Mouse (Mus musculus) kidney, embryonic 14.5 days (tissue): ENCODE results near the gene Phf8. TPM values are rescaled to one million over a fixed set of nuclear protein-coding genes. Genes with fewer than 3 reads are reported as not detected.

Experiments used
- ATAC-seq: fragments of 200-750 bp; cut with Nextera tagmentation; 2 replicates; pipeline ENCODE4 v1.8.0; 2017; ENCODE audit warnings: moderate number of reproducible peaks, mild to moderate bottlenecking, moderate TSS enrichment, moderate library complexity; ENCODE audit not compliant: low FRiP score, low TSS enrichment
- H3K27ac ChIP-seq: fragments of 300-500 bp; sonication (generic); 2 replicates; pipeline ENCODE4 v1.5.1; 2014; ENCODE audit warnings: low read depth, mild to moderate bottlenecking, low read length, moderate library complexity, mixed read lengths
- H3K27me3 ChIP-seq: fragments of 300-500 bp; sonication (generic); 2 replicates; pipeline ENCODE4 v1.6.1; 2014; ENCODE audit warnings: mild to moderate bottlenecking, low read length; ENCODE audit not compliant: control insufficient read depth, insufficient read depth
- H3K36me3 ChIP-seq: fragments of 300-500 bp; sonication (generic); 2 replicates; pipeline ENCODE4 v1.6.1; 2014; ENCODE audit warnings: low read length, mixed read lengths; ENCODE audit not compliant: control insufficient read depth, insufficient read depth
- H3K4me1 ChIP-seq: fragments of 300-500 bp; sonication (generic); 2 replicates; pipeline ENCODE4 v1.6.1; 2014; ENCODE audit warnings: low read length, mixed read lengths; ENCODE audit not compliant: control insufficient read depth, insufficient read depth
- H3K4me2 ChIP-seq: fragments of 300-500 bp; sonication (generic); replicated peaks from 2 replicates; pipeline ENCODE4 v1.6.1; 2014; ENCODE audit warnings: low read depth, mild to moderate bottlenecking, low read length
- H3K4me3 ChIP-seq: fragments of 300-500 bp; sonication (generic); 2 replicates; pipeline ENCODE4 v1.5.1; 2014; ENCODE audit warnings: mild to moderate bottlenecking, low read length
- H3K9ac ChIP-seq: fragments of 300-500 bp; sonication (generic); 2 replicates; pipeline ENCODE4 v1.6.1; 2014; ENCODE audit warnings: low read depth, mild to moderate bottlenecking, low read length, moderate library complexity
- H3K9me3 ChIP-seq: fragments of 300-500 bp; sonication (generic); 2 replicates; pipeline ENCODE4 v1.6.1; 2016; ENCODE audit warnings: low read length; ENCODE audit not compliant: control insufficient read depth
- WGBS: fragments of 180-500 bp; shearing (Covaris S2); extraction: QIAGEN DNeasy Blood & Tissue Kit; methylation state at CpG from one replicate; pipeline ENCODE4 v1.1.7; 2014; 5-methylcytosine and 5-hydroxymethylcytosine counted together
- polyA plus RNA-seq: library from polyadenylated mRNA; unstranded; fragments of >200 nt; fragmentation: Nextera tagmentation; extraction: Ambion mirVana; gene quantifications from 2 replicates; pipeline ENCODE4 v1.2.1, GENCODE M21; 2014

Phf8 gene
- polyA plus RNA-seq, 1 experiment from 2014 or later, result 20.7 TPM

DNA sequence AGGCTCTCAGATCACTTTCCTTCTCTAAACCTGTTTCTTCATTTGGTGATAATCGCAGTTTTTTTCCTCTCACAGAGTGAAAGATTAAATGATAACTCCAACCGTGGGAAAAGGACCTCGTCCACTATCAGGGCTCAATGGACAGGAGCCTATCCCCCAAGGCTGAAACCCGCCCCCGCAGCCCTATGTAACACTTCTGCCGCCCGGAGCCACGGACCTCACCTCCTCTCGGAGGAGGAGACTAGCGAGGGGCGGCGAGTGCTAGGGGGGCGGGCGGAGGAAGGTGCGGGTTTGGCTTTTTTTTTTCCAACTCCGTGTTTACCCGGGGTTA lies 380 bp upstream of the Phf8 start:
- H3K4me3 ChIP-seq, result peak overlapping the region; percentile 57
- 29% methylated on average over 17 of the region's 17 CpGs for WGBS
- peak overlapping the region; percentile 44 for H3K9ac ChIP-seq
- H3K36me3 ChIP-seq, result no peaks in the 10 kb centered on the region
- no peaks in the 10 kb centered on the region for H3K4me1 ChIP-seq
- no peaks in the 10 kb centered on the region for H3K9me3 ChIP-seq
- ATAC-seq, result no peak; the same call in 1 of the 2 replicates
- no peaks in the 10 kb centered on the region for H3K27me3 ChIP-seq
- H3K27ac ChIP-seq, result peak overlapping the region; percentile 97
- peak overlapping the region; percentile 34 for H3K4me2 ChIP-seq

DNA sequence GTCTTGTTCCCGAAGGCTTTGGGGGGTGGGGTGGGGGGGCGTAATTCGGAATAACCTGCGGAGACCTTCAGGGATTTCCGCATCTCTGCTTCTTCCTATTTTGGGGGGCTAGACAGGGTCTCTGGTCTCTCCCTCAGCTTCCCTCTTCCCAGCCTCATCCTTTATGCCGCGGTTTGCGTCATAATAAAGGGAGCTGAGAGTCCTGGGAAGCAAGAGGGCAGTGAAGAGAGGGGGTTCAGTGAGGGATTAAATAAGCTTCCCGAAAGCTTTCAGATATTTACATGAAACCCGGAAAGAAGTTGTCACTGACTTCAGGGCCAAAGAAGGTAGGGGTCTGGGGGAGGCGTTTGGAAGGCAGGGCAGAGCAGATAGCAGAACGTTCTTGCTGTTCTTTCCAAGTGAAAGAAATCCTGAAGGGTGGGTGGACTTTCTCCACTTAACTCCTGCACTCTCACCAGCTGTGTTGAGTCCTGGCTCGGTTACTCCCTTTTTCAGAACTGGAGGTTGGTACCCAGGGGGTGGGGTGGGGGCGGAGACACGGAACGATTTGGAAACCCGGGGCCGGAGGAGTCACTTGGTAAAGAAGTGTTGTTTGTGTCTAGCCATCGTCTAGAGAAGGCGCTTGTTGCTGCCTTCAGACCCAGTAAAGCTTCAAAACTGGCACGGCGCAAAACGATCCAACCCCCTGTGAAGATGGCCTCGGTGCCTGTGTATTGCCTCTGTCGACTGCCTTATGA lies 1.5 kb downstream of the Phf8 start:
- Histone ChIP-seq H3K9ac (peak overlapping the region; percentile 72; the same call in 1 of the 2 replicates), H3K4me1 (no peaks in the 10 kb centered on the region), H3K36me3 (no peaks in the 10 kb centered on the region), H3K27ac (no peak overlapping the region), H3K4me3 (peak overlapping the region; percentile 57), H3K9me3 (no peaks in the 10 kb centered on the region), H3K4me2 (peak overlapping the region; percentile 55), H3K27me3 (no peaks in the 10 kb centered on the region)
- no peak for ATAC-seq
- WGBS, result 34% methylated on average over 25 of the region's 25 CpGs

DNA sequence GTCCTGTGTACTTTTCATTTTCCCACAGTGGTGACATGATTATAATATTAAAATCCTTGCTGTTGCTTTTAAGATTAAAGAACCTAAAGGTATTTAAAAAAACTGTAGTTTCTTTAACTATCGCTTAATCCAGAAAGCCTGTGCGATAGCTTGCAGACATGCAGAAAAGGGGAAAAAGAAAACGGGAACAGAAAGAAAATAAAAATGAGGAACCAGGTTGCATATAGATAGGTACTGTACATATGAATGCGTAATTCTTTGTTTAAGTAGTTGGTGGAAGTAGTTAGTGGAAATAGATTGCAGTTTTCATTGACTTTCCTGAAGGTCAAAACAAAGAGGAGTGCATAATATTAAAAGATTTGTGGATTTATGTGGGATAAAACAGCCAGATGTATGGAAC lies 32.9 kb downstream of the Phf8 start:
- no peak overlapping the region for H3K9ac ChIP-seq
- H3K4me2 ChIP-seq, result no peak overlapping the region
- H3K27ac ChIP-seq, result no peak overlapping the region
- H3K36me3 ChIP-seq, result peaks cover 7% of the 10 kb centered on the region; the same call in 1 of the 2 replicates
- no peak overlapping the region for H3K4me3 ChIP-seq
- no peaks in the 10 kb centered on the region for H3K27me3 ChIP-seq
- H3K4me1 ChIP-seq, result no peaks in the 10 kb centered on the region
- WGBS, result 94% methylated on average over 4 of the region's 4 CpGs
- no peak for ATAC-seq
- no peaks in the 10 kb centered on the region for H3K9me3 ChIP-seq

DNA sequence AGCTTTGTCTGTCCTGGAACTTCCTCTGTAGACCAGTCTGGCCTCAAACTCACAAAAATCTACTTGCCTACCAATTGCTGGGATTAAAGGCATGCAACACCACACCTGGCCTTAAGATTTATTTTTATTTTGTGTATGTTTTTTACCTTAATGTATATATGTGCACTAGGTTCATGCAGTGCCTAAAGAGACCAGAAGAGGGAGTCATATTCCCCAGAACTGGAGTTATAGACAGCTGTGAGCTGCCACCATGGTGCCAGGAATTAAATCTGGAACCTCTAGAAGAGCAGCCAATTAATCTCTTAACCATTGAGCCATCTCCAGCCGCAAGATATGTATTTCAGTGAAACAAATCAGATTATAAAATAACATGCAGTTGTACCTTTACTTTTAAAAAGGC lies 54.7 kb downstream of the Phf8 start:
- ATAC-seq, result no peak
- H3K9ac ChIP-seq, result no peak overlapping the region
- WGBS, result 97% methylated on average over 1 of the region's 1 CpGs
- H3K9me3 ChIP-seq, result no peaks in the 10 kb centered on the region
- peaks cover 4% of the 10 kb centered on the region; the same call in 1 of the 2 replicates for H3K36me3 ChIP-seq
- no peak overlapping the region for H3K4me3 ChIP-seq
- no peaks in the 10 kb centered on the region for H3K4me1 ChIP-seq
- H3K4me2 ChIP-seq, result no peak overlapping the region
- H3K27me3 ChIP-seq, result no peaks in the 10 kb centered on the region
- no peak overlapping the region for H3K27ac ChIP-seq

DNA sequence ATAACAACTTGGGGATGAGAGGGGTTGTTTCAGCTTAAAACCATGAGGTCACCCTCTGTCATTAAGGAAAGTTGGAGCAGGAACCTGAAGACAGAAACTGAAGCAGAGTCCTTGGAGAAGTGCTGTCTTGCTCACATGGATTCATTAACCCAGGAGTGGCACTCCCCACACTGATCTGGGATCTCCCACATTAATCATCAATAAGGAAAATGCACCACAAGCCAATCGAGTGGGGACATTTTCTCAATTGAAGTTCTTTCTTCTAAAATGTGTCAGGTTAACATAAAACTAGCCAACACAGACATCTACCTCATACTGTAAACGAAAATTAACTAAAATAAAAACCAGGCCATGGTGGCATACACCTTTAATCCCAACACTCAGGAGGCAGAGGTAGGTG lies 122.9 kb downstream of the Phf8 start:
- Histone ChIP-seq H3K4me1 (no peaks in the 10 kb centered on the region), H3K27ac (no peak overlapping the region), H3K36me3 (no peaks in the 10 kb centered on the region), H3K27me3 (no peaks in the 10 kb centered on the region; the same call in 1 of the 2 replicates), H3K4me2 (no peak overlapping the region), H3K9me3 (no peaks in the 10 kb centered on the region), H3K4me3 (no peak overlapping the region), H3K9ac (no peak overlapping the region)
- WGBS, result 67% methylated on average over 2 of the region's 2 CpGs
- no peak for ATAC-seq

DNA sequence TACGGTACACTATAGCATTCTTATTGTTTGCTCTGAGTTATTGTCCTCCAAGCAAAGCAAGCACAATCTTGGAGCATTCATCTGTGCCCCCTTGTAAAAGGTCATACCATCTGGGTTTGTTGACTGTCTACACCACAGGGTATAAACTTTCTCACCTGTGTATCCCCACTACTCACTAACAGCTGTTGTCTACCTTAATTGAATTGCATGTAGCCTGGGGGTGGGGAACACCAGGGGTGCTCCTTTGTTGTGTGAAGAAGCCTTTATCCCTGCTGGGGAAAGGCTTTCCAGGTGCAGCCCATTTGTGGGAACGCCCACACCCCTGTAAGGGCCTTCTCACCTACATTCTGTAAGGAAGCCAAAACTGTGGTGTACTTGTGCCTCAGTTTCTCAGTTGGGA lies 133.3 kb downstream of the Phf8 start:
- ATAC-seq, result no peak
- Histone ChIP-seq H3K9ac (no peak overlapping the region), H3K4me2 (no peak overlapping the region), H3K4me3 (no peak overlapping the region), H3K27me3 (no peaks in the 10 kb centered on the region), H3K4me1 (no peaks in the 10 kb centered on the region), H3K27ac (no peak overlapping the region), H3K9me3 (no peaks in the 10 kb centered on the region), H3K36me3 (no peaks in the 10 kb centered on the region)
- 73% methylated on average over 2 of the region's 2 CpGs for WGBS

DNA sequence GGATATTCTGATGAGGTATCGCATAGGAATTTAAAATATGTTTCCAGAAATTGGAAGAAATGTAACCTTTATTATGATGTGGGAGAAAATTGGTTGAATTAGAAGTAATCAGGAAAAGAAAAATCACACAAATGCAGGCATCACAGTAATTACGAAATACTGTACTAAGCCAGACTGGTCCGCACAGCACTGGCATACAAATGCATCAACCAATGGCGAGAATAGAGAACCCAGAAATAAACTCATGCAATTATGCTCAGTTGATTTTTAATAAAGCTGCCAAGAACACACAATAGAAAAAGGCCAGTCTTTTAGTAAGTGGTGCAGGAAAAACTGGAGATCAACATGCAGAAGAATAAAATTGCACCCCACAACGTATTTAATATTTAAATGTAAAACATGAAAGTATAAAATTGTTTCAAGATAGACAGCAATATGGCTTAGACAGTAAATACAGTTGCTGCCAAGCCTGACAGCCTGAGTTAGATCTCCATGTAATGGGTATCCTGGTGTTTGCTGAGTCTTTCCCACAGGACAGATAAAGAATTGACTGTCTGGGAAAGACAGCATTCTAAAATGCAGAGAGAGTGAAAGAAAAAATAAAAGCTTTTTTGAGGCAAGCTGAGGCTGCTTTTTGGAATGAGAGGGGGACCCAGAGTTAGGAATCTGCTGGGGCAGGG lies 154.2 kb downstream of the Phf8 start:
- Histone ChIP-seq H3K4me3 (no peak overlapping the region), H3K4me2 (no peak overlapping the region), H3K27ac (no peak overlapping the region), H3K4me1 (no peaks in the 10 kb centered on the region), H3K36me3 (no peaks in the 10 kb centered on the region), H3K9me3 (no peaks in the 10 kb centered on the region), H3K27me3 (no peaks in the 10 kb centered on the region), H3K9ac (no peak overlapping the region)
- 82% methylated on average over 5 of the region's 5 CpGs for WGBS
- ATAC-seq, result no peak

Other genes with a start within 250 kb of the Phf8 start
- gene Fam120c, start 176.5 kb upstream of the Phf8 start, polyA plus RNA-seq, result 2.8 and 4.8 TPM in 2 replicates